Mouse (Mus musculus): ENCODE data around the gene Gm3233.
"Not testable (repeated sequence)": the region's sequence is repeated elsewhere in the genome, so short reads cannot be mapped to it uniquely, and the experiment has no call there.

DNA sequence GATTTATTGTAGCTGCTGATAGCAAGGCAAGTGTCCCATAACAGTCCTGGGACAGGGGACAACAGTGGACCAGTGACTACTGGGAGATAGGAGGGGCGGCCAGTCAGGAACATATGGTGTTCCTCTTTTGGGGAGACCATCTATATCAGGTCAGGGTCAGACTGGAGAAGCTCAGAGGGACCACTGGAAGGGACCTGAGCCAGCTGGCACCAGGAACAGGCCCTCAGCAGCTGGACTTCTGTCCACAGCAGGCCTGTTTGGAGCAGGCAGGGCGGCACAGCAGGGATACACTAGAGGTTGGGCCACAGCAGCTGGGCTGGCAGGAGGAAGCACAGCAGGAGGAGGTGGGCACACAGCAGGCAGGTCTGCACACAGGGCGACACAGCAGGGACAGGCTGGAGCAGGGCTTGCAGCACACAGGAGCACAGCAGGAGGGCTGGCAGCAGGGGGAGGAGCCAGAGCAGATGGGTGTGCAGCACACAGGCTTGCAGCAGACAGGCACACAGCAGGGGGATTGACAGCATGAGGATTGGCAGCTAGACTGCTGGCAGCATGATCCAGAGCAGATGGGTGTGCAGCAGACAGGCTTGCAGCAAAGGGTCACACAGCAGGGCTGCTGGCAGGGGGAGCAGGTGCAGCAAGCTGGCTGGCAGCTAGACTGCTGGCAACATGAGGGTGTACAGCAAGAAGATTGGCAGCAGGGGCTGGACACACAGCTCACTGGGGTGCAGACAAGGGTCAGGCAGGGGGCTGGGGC is 38.9 kb upstream of the Gm3233 start:
- not testable (repeated sequence) for TF ChIP-seq POLR2AphosphoS2, POLR2A (IDR thresholded peaks at IDR 0.05; ENCODE audit: insufficient read length, low read depth)

Measured in myocyte (in vitro differentiated cells).